Mouse (Mus musculus) brain, embryonic 18.5 days (tissue): ENCODE data around the gene Qsox2.

Source experiments
- DNase-seq: peaks from one replicate; pipeline ENCODE4 v3.0.0-alpha.2; 2012; ENCODE audit warnings: low read depth, low spot score

The Qsox2 gene

DNA sequence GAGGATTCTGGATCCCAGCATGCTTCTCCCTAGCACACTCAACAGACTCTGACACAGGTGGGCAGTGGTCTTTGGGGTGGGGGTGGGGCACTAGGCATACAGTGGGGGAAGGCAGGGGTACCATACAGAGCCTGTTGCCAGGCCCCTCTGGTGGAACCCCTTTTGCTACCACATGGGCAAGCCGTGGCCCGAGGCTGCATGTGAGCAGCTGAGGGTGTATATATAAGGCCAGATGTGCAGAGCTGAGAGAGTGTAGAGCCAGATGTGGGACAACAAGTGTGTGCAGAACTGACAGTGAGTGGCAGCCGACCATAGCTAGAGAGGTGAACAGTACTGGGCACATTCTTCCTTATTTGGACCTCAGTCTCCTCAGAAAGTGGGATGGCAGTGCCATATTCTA is 70.4 kb downstream of the Qsox2 start:
- DNase-seq, result no peak
